ENCODE assay signal across 8 mouse cellular contexts in the genomic region with DNA sequence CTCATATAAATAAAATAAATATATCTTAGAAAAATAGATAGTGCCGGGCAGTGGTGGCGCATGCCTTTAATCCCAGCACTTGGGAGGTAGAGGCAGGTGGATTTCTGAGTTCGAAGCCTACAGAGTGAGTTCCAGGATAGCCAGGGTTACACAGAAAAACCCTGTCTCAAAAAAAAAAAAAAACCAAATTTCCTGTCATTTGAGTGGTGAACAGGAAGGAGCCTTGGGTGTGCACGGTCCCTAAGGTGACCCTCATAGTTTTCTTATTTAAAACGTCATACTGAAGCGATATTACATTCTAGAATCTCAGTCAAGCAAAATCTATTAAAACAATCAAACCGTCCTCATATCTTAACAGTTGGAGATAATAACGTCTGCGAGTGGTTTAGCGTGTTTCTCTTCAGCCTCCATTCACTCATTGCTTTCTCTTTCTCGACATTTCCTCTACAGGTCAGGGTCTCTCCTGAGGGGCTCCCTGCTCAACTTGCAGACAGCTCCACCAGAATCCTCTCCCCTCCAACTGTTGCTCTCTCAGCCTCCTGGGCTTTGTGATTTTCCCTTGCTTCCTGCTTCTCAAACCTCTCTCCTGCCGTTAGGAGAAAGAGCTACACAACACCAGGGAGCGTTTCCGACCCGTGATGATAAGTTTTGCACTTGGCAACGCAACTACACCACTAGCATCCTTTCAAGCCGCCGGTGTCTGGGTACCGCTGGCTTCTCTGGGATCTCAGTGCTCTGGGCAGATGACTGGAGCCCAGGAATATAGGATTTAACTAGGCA. TPM values are rescaled to one million over a fixed set of nuclear protein-coding genes. Genes with fewer than 3 reads are reported as not detected.
DNase-seq lines count a peak whose midpoint lies in the region; ATAC-seq and TF ChIP-seq lines count a peak whose summit lies in the region.

No protein-coding gene starts in this region.

- no peaks in the 10 kb centered on the region for H3K27me3 ChIP-seq in intestine, postnatal 0 days (replicated peaks; ENCODE audit: control insufficient read depth, insufficient read depth, low read length)
- no peaks in the 10 kb centered on the region for H3K27me3 ChIP-seq in liver, embryonic 16.5 days (ENCODE audit: control insufficient read depth, insufficient read depth, low read depth, low read length)
- H3K27me3 ChIP-seq in neural tube, embryonic 12.5 days (replicated peaks): no peaks in the 10 kb centered on the region

- H3K36me3 ChIP-seq in intestine, postnatal 0 days (ENCODE audit: control insufficient read depth, insufficient read depth): no peaks in the 10 kb centered on the region
- no peaks in the 10 kb centered on the region for H3K36me3 ChIP-seq in liver, embryonic 16.5 days (ENCODE audit: control insufficient read depth, insufficient read depth)
- H3K36me3 ChIP-seq in neural tube, embryonic 12.5 days: no peaks in the 10 kb centered on the region

- DNase-seq in 416B (ENCODE audit: low read depth): peak; percentile 59
- peak; percentile 57 for DNase-seq in ES-CJ7 (ENCODE audit: low read depth, low spot score)
- peak; percentile 39 to 50 for DNase-seq in cerebellum, postnatal 10 days
- peak; percentile 43 to 46 for DNase-seq in frontal cortex, postnatal 36 days (ENCODE audit: low spot score in 2 of 2)
- peak; percentile 62 for DNase-seq in thymus, postnatal 4 days

- ATAC-seq in intestine, postnatal 0 days: no peak
- no peak for ATAC-seq in liver, embryonic 16.5 days (ENCODE audit: low read depth)
- no peak for ATAC-seq in neural tube, embryonic 12.5 days (ENCODE audit: low FRiP score, low read depth)

- H3K4me3 ChIP-seq in intestine, postnatal 0 days (ENCODE audit: low read depth, low read length): peak overlapping the region; percentile 96
- peak overlapping the region; percentile 87 for H3K4me3 ChIP-seq in liver, embryonic 16.5 days (ENCODE audit: low read depth, low read length)
- peak overlapping the region; percentile 65 for H3K4me3 ChIP-seq in neural tube, embryonic 12.5 days

- H3K9me3 ChIP-seq in intestine, postnatal 0 days (ENCODE audit: control insufficient read depth): no peaks in the 10 kb centered on the region
- H3K9me3 ChIP-seq in liver, embryonic 16.5 days (replicated peaks; ENCODE audit: control insufficient read depth, low read length): no peaks in the 10 kb centered on the region
- no peaks in the 10 kb centered on the region for H3K9me3 ChIP-seq in neural tube, embryonic 12.5 days

- 18% methylated on average over 19 of the region's 19 CpGs for WGBS in intestine, postnatal 0 days
- WGBS in liver, embryonic 16.5 days (ENCODE audit: insufficient replicate concordance): 13% methylated on average over 19 of the region's 19 CpGs
- WGBS in neural tube, embryonic 12.5 days: 29% methylated on average over 19 of the region's 19 CpGs

- TF ChIP-seq CTCF in intestine, postnatal 0 days (IDR thresholded peaks at IDR 0.05; ENCODE audit: low read depth): peak; percentile 16; the same call in 1 of the 2 replicates

- peak overlapping the region; percentile 66 for H3K4me2 ChIP-seq in intestine, postnatal 0 days (replicated peaks; ENCODE audit: low read depth)
- peak overlapping the region; percentile 91 for H3K4me2 ChIP-seq in liver, embryonic 16.5 days (ENCODE audit: low read depth, low read length)
- H3K4me2 ChIP-seq in neural tube, embryonic 12.5 days (replicated peaks): peak overlapping the region; percentile 75

- no peaks in the 10 kb centered on the region for H3K4me1 ChIP-seq in intestine, postnatal 0 days (replicated peaks; ENCODE audit: control insufficient read depth, insufficient read depth, low read length)
- H3K4me1 ChIP-seq in liver, embryonic 16.5 days (ENCODE audit: control insufficient read depth, low read depth, low read length): peaks cover 16% of the 10 kb centered on the region
- H3K4me1 ChIP-seq in neural tube, embryonic 12.5 days: no peaks in the 10 kb centered on the region

- H3K9ac ChIP-seq in intestine, postnatal 0 days (ENCODE audit: low read depth, low read length): peak overlapping the region; percentile 8
- peak overlapping the region; percentile 59 for H3K9ac ChIP-seq in liver, embryonic 16.5 days (ENCODE audit: low read depth, low read length)
- H3K9ac ChIP-seq in neural tube, embryonic 12.5 days: peak overlapping the region; percentile 52

- H3K27ac ChIP-seq in intestine, postnatal 0 days (ENCODE audit: low read depth, low read length): no peak overlapping the region
- H3K27ac ChIP-seq in liver, embryonic 16.5 days (ENCODE audit: low read length): no peak overlapping the region
- no peak overlapping the region for H3K27ac ChIP-seq in neural tube, embryonic 12.5 days

RNA-seq across cellular contexts. Expression of gene Ctnna3, which starts 1.5 kb away (rescaled TPM):
- polyA plus RNA-seq in intestine, postnatal 0 days (2015; fragmentation: Nextera tagmentation; extraction: Ambion mirVana): 0.33 and 0.55 TPM in 2 replicates
- polyA plus RNA-seq in liver, embryonic 16.5 days (2015; fragmentation: Nextera tagmentation; extraction: Ambion mirVana): 0.09 and 0.11 TPM in 2 replicates
- 0.90 and 1.1 TPM in 2 replicates for polyA plus RNA-seq in neural tube, embryonic 12.5 days (2016; fragmentation: Nextera tagmentation; extraction: Ambion mirVana)

RNA-seq across cellular contexts. Expression of gene Gm7075, which starts 6.8 kb away (rescaled TPM):
- polyA plus RNA-seq in intestine, postnatal 0 days (2015; fragmentation: Nextera tagmentation; extraction: Ambion mirVana): not detected in 2 replicates
- polyA plus RNA-seq in liver, embryonic 16.5 days (2015; fragmentation: Nextera tagmentation; extraction: Ambion mirVana): not detected in 2 replicates
- polyA plus RNA-seq in neural tube, embryonic 12.5 days (2016; fragmentation: Nextera tagmentation; extraction: Ambion mirVana): not detected in 2 replicates

RNA-seq across cellular contexts. Expression of gene Dnajc12, which starts 46.2 kb away (rescaled TPM):
- 5.3 and 6.4 TPM in 2 replicates for polyA plus RNA-seq in intestine, postnatal 0 days (2015; fragmentation: Nextera tagmentation; extraction: Ambion mirVana)
- polyA plus RNA-seq in liver, embryonic 16.5 days (2015; fragmentation: Nextera tagmentation; extraction: Ambion mirVana): 17.0 and 19.1 TPM in 2 replicates
- polyA plus RNA-seq in neural tube, embryonic 12.5 days (2016; fragmentation: Nextera tagmentation; extraction: Ambion mirVana): 19.3 and 21.1 TPM in 2 replicates

RNA-seq across cellular contexts. Expression of gene Sirt1, which starts 46.9 kb away (rescaled TPM):
- 3.9 and 5.2 TPM in 2 replicates for polyA plus RNA-seq in intestine, postnatal 0 days (2015; fragmentation: Nextera tagmentation; extraction: Ambion mirVana)
- 2.4 and 3.1 TPM in 2 replicates for polyA plus RNA-seq in liver, embryonic 16.5 days (2015; fragmentation: Nextera tagmentation; extraction: Ambion mirVana)
- 10.8 and 10.9 TPM in 2 replicates for polyA plus RNA-seq in neural tube, embryonic 12.5 days (2016; fragmentation: Nextera tagmentation; extraction: Ambion mirVana)

Comparison
In these comparisons a context has a peak if more than half of its experiments do, and no peak if none do; other contexts are left out.
1. H3K9ac ChIP-seq: peak in every context shown above with its lines; median percentile 59 in liver, embryonic 16.5 days; 52 in neural tube, embryonic 12.5 days; 8 in intestine, postnatal 0 days.